Mouse (Mus musculus): ENCODE data around the gene Rinl.

Rinl gene

GRCm38 (mm10) chr7:28823932-28824331 lies 35.2 kb downstream of the Rinl start:
- no peak for DNase-seq (ENCODE audit: low read depth)

- DNase-seq (ENCODE audit: low read depth): peak; percentile 99
Measured at GRCm38 (mm10) chr7:28824941-28825685, 36.3 kb downstream of the Rinl start, which contains the start of gene Ech1. Gene Ech1, plus strand, starts transcription at chr7:28825217.

- no peak for DNase-seq (ENCODE audit: low read depth)
Measured at GRCm38 (mm10) chr7:28825686-28826401, 37.1 kb downstream of the Rinl start.

GRCm38 (mm10) chr7:28826402-28826772 lies 37.6 kb downstream of the Rinl start:
- DNase-seq (ENCODE audit: low read depth): no peak

DNA sequence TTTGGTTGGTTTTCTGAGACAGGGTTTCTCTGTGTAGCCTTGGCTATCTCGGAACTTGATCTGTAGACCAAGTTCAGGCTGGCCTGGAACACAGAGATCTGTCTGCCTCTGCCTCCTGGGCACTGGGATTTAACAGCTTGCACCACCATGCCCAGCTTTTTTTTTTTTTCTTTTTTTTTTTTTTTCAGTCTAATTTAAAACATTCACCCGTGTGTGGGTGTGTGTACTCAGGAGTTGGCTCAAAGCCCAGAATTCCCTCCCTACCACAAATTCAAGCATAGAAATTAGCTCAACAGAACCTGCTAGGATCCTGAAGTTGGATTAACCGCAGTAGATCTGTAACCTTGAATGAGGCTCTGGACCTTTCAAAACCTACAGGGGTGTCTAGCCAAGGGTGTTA lies 38.6 kb downstream of the Rinl start:
- no peak for DNase-seq (ENCODE audit: low read depth)

GRCm38 (mm10) chr7:28829821-28830220 lies 41.1 kb downstream of the Rinl start:
- no peak for DNase-seq (ENCODE audit: low read depth)

DNA sequence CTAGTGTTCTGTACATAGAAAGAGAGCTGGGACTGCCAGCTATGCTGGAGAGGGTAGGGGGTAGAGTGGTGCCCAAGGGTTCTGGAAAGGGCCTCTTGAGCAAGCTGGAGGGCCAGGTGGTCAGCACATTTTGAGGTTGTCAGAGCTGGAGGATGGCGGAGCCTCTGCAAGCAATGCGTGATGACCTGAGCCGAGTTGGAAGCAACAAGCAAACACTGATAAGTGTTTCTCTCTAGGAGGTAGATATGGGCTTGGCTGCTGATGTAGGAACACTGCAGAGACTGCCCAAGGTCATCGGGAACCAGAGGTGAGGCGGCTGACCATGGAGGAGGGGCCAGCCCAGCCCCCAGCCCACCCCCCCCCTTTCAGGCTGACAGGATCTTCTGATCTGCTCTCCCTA lies 42.2 kb downstream of the Rinl start:
- DNase-seq (ENCODE audit: low read depth): no peak

DNA sequence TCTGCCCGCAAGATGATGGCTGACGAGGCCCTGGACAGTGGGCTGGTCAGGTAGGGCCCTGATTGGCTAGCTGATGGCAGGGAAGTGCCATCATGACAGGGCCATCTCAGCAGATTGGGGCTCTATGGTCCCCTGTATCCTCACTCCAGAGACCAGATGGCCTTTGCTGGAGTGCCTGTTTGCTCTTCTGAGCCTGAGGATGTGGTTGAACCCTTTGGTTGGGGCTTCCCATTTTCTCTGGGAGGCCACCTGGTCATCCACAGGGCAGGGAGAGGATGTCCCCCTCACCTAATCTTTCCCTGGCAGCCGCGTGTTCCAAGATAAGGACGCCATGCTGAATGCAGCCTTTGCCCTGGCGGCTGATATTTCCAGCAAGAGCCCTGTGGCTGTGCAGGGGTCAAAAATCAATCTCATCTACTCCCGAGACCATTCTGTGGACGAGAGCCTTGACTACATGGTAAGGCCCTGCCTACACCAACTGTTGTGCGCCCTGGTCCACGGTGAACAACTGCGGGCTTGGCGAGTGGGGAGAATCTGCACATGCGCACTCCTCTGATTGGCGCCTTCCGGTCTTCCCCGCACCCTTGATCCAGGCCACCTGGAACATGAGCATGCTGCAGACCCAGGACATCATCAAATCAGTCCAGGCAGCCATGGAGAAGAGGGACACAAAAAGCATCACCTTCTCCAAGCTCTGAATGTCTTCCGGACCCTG lies 42.8 kb downstream of the Rinl start:
- no peak for DNase-seq (ENCODE audit: low read depth)

DNA sequence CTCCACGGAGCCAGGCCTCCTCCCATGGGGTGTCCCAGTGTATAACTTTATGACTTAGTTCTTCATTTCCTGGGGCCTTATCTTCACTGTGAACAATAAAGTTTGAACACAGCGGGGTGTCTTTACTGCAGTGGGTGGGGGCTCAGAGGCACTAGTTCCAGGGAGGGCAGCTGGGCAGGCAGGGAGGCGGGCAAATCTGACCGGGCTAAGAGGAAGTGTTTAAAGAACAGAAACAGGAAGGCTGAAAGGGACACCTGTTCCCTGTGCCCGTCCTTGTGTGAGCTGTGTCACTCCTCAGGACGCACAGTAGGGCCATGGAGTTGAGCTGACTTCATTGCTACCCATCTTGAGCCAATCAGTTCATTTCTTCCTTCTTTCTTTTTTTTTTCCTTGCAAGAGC lies 43.4 kb downstream of the Rinl start:
- no peak for DNase-seq (ENCODE audit: low read depth)

- DNase-seq (ENCODE audit: low read depth): no peak
Measured at GRCm38 (mm10) chr7:28833723-28834347, 45.1 kb downstream of the Rinl start, which contains the start of gene Lgals4. Gene Lgals4, plus strand, starts transcription at chr7:28833854.

GRCm38 (mm10) chr7:28836936-28837335 lies 48.2 kb downstream of the Rinl start:
- no peak for DNase-seq (ENCODE audit: low read depth)

- no peak for DNase-seq (ENCODE audit: low read depth)
Measured at GRCm38 (mm10) chr7:28838331-28838730, 49.6 kb downstream of the Rinl start.

- DNase-seq (ENCODE audit: low read depth): no peak
Measured at GRCm38 (mm10) chr7:28847273-28847672, 58.5 kb downstream of the Rinl start.

Data from fibroblast of lung, adult 2 months (primary cell).